In the genomic region with DNA sequence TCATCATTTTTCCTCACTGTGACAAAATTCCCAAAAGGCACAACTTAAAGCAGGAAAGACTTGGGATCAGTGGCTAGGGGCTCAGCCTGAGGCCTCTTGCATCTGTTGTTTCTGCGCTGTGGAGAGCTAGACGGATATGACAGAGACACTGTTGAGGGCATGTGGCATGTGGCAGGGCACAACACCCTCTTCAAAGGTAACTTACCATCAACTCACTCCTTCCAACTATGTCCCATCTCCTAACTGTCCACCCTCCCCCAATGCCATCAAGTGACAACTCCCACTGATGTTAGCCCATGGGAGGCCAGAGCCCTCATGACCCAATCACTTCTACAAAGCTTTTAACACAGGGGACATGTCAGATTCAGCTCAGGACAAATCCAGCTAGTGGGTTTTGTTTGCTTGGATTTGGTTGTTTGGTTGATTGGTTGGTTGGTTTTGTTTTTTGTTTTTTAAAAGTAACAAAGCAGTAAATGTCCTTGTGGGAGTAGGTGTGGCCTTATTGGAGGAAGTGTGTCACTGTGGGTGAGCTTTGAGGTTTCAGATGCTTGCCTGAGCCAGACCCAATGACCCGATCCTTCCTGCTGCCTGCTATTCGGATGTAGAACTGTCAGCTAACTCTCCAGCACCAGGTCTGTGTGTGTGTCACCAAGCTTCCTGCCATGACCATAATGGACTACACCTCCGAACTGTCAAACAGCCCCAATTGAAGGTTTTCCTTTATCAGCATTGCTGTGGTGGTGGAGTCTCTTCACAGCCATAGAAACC, we compare ENCODE assay signal across 16 mouse cellular contexts. TPM values are rescaled to one million over a fixed set of nuclear protein-coding genes. Genes with fewer than 3 reads are reported as not detected.
DNase-seq lines count a peak whose midpoint lies in the region; ATAC-seq and TF ChIP-seq lines count a peak whose summit lies in the region.
"Had no signal": no experiment of that assay in that cellular context is flagged by ENCODE, and none has a peak within 500 bp of the region (broad histone marks: within the 10 kb centered on the region; RNA-seq: fewer than 3 reads in every experiment).

No protein-coding gene starts in this region.

- H3K27me3 ChIP-seq in lung, postnatal 0 days (replicated peaks; ENCODE audit: insufficient read depth, low read length): no peaks in the 10 kb centered on the region
- H3K27me3 ChIP-seq: embryonic facial prominence, embryonic 13.5 days; liver, embryonic 15.5 days; Patski had no signal

- peak; percentile 28 for DNase-seq in lung, postnatal 25 days (ENCODE audit: low spot score)
- DNase-seq in lung, postnatal 0 days (ENCODE audit: low spot score): no peak
- peak; percentile 7 for DNase-seq in spleen, adult 12 weeks (ENCODE audit: low spot score)
- DNase-seq in thymus, postnatal 4 days: peak; percentile 41
- no peak for DNase-seq in embryo, embryonic 11 days
- no peak for DNase-seq in right cerebral cortex, postnatal 14 days
- DNase-seq in kidney, adult 18-20 months: no peak
- DNase-seq: cerebellum, postnatal 10 days; kidney, postnatal 14 days; left cerebral cortex, postnatal 4 days; right cerebral cortex, adult 18-20 months had no signal

- H3K4me1 ChIP-seq in lung, postnatal 0 days (ENCODE audit: insufficient read depth, low read depth, low read length): no peaks in the 10 kb centered on the region
- H3K4me1 ChIP-seq: forebrain, embryonic 10.5 days; liver, embryonic 15.5 days had no signal

- no peak overlapping the region for H3K4me2 ChIP-seq in lung, postnatal 0 days (replicated peaks; ENCODE audit: low read depth, low read length)
- H3K4me2 ChIP-seq: embryonic facial prominence, embryonic 13.5 days; liver, embryonic 15.5 days had no signal

- no peak overlapping the region for H3K27ac ChIP-seq in lung, postnatal 0 days (ENCODE audit: low read length)
- H3K27ac ChIP-seq: embryonic facial prominence, embryonic 13.5 days; forebrain, embryonic 10.5 days; liver, embryonic 15.5 days had no signal

- H3K9ac ChIP-seq in lung, postnatal 0 days (replicated peaks; ENCODE audit: low read depth): no peak overlapping the region
- H3K9ac ChIP-seq: embryonic facial prominence, embryonic 13.5 days; liver, embryonic 15.5 days had no signal

- ATAC-seq in lung, postnatal 0 days: no peak
- peak; percentile 99 for ATAC-seq in hematopoietic stem cell, adult 5-6 weeks (replicated peaks in 1 of 2; ENCODE audit: insufficient read depth in 1 of 2, low FRiP score in 2 of 2, low TSS enrichment in 1 of 2, low read depth in 1 of 2, poor library complexity in 2 of 2, severe bottlenecking in 2 of 2)
- ATAC-seq: Patski had no signal

- no peak overlapping the region for H3K4me3 ChIP-seq in lung, postnatal 0 days (ENCODE audit: low read depth, low read length)
- H3K4me3 ChIP-seq: embryonic facial prominence, embryonic 13.5 days; forebrain, embryonic 10.5 days; liver, embryonic 15.5 days had no signal

- no peaks in the 10 kb centered on the region for H3K36me3 ChIP-seq in lung, postnatal 0 days (ENCODE audit: insufficient read depth, low read length)
- H3K36me3 ChIP-seq: embryonic facial prominence, embryonic 13.5 days; forebrain, embryonic 10.5 days; liver, embryonic 15.5 days had no signal

- H3K9me3 ChIP-seq in lung, postnatal 0 days (ENCODE audit: low read length): no peaks in the 10 kb centered on the region
- H3K9me3 ChIP-seq: embryonic facial prominence, embryonic 13.5 days; forebrain, embryonic 10.5 days; liver, embryonic 15.5 days had no signal

- TF ChIP-seq EP300 in lung, postnatal 0 days (IDR thresholded peaks at IDR 0.05): no peak

- 78% methylated on average over 5 of the region's 5 CpGs for WGBS in lung, postnatal 0 days

- no peak for TF ChIP-seq CTCF in lung, postnatal 0 days (IDR thresholded peaks at IDR 0.05)

RNA-seq across cellular contexts. Expression of a gene that starts 53.2 kb away (rescaled TPM):
- polyA plus RNA-seq in lung, postnatal 0 days (2015; fragmentation: Nextera tagmentation; extraction: Ambion mirVana): 6.1 and 6.2 TPM in 2 replicates
- 0.38 and 0.89 TPM in 2 replicates for total RNA-seq in hematopoietic stem cell, adult 5-6 weeks (2017)

Comparison
In these comparisons a context has a peak if more than half of its experiments do, and no peak if none do; other contexts are left out.
1. DNase-seq: peak in lung, postnatal 25 days (single experiment), spleen, adult 12 weeks (single experiment) and thymus, postnatal 4 days (single experiment); none in lung, postnatal 0 days (single experiment), embryo, embryonic 11 days (single experiment), right cerebral cortex, postnatal 14 days (single experiment) and kidney, adult 18-20 months (single experiment).